Mouse (Mus musculus): ENCODE data around the gene Stx3.

GRCm38 (mm10) chr19:11819143-11819700 is at the start of gene Stx3:
- no peak for TF ChIP-seq POLR2A (IDR thresholded peaks at IDR 0.05; ENCODE audit: control insufficient read depth, extremely low read depth, insufficient read depth, low read length, poor library complexity)
- no peak for TF ChIP-seq CTCF (IDR thresholded peaks at IDR 0.05; ENCODE audit: borderline replicate concordance, control insufficient read depth, extremely low read depth, insufficient read depth, low read length, poor library complexity)

All from thymus, adult 2 months (tissue).